Mouse (Mus musculus) embryonic facial prominence, embryonic 12.5 days (tissue): ENCODE measurements around the gene Ntrk2. TPM values are rescaled to one million over a fixed set of nuclear protein-coding genes. Genes with fewer than 3 reads are reported as not detected.

Source experiments
- ATAC-seq: fragments of 200-750 bp; cut with Nextera tagmentation; 2 replicates; pipeline ENCODE4 v1.8.0; 2017; ENCODE audit not compliant: insufficient number of reproducible peaks, insufficient read depth, low FRiP score, low TSS enrichment
- H3K27ac ChIP-seq: fragments of 300-500 bp; sonication (generic); 2 replicates; pipeline ENCODE4 v1.5.1; 2016; ENCODE audit warnings: mild to moderate bottlenecking
- H3K27me3 ChIP-seq: fragments of 300-500 bp; sonication (generic); 2 replicates; pipeline ENCODE4 v1.6.1; 2016; ENCODE audit warnings: mild to moderate bottlenecking, moderate library complexity
- H3K36me3 ChIP-seq: fragments of 300-500 bp; sonication (generic); 2 replicates; pipeline ENCODE4 v1.6.1; 2016; ENCODE audit warnings: mild to moderate bottlenecking
- H3K4me1 ChIP-seq: fragments of 300-500 bp; sonication (generic); 2 replicates; pipeline ENCODE4 v1.6.1; 2016
- H3K4me2 ChIP-seq: fragments of 300-500 bp; sonication (generic); replicated peaks from 2 replicates; pipeline ENCODE4 v1.6.1; 2016; ENCODE audit warnings: mild to moderate bottlenecking, moderate library complexity
- H3K4me3 ChIP-seq: fragments of 300-500 bp; sonication (generic); 2 replicates; pipeline ENCODE4 v1.5.1; 2016; ENCODE audit warnings: mild to moderate bottlenecking
- H3K9ac ChIP-seq: fragments of 300-500 bp; sonication (generic); 2 replicates; pipeline ENCODE4 v1.6.1; 2016; ENCODE audit warnings: mild to moderate bottlenecking, moderate library complexity
- H3K9me3 ChIP-seq: fragments of 300-500 bp; sonication (generic); 2 replicates; pipeline ENCODE4 v1.6.1; 2016; ENCODE audit warnings: mild to moderate bottlenecking, moderate library complexity
- WGBS: fragments of 180-500 bp; shearing (Covaris S2); methylation state at CpG from one replicate; pipeline ENCODE4 v1.1.7; 2016; 5-methylcytosine and 5-hydroxymethylcytosine counted together
- polyA plus RNA-seq: library from polyadenylated mRNA; unstranded; fragments of >200 nt; fragmentation: Nextera tagmentation; extraction: Ambion mirVana; gene quantifications from 2 replicates; pipeline ENCODE4 v1.2.1, GENCODE M21; 2016

Ntrk2 gene
- polyA plus RNA-seq, 1 experiment from 2014 or later, result 29.2 TPM

GRCm38 (mm10) chr13:58972511-58972910, 166.1 kb downstream of the Ntrk2 start:
- Histone ChIP-seq H3K27me3 (0 out of 2 replicates have a peak, but pooled peaks cover 3% of the 10 kb centered on the region), H3K9ac (no peak overlapping the region), H3K27ac (no peak overlapping the region), H3K36me3 (no peaks in the 10 kb centered on the region), H3K4me1 (peaks cover 26% of the 10 kb centered on the region), H3K9me3 (no peaks in the 10 kb centered on the region), H3K4me3 (no peak overlapping the region), H3K4me2 (no peak overlapping the region)
- WGBS, result 62% methylated on average over 5 of the region's 5 CpGs
- ATAC-seq, result no peak

- Histone ChIP-seq H3K36me3 (no peaks in the 10 kb centered on the region), H3K4me2 (no peak overlapping the region), H3K4me1 (no peaks in the 10 kb centered on the region), H3K27ac (no peak overlapping the region), H3K9ac (no peak overlapping the region), H3K27me3 (no peaks in the 10 kb centered on the region), H3K4me3 (no peak overlapping the region), H3K9me3 (no peaks in the 10 kb centered on the region)
- no peak for ATAC-seq
- 77% methylated on average over 5 of the region's 5 CpGs for WGBS
These were observed 190.1 kb downstream of the Ntrk2 start for GRCm38 (mm10) chr13:58996447-58996846.

- H3K4me1 ChIP-seq, result no peaks in the 10 kb centered on the region
- no peak for ATAC-seq
- WGBS, result 93% methylated on average over 2 of the region's 2 CpGs
These were observed 191.4 kb downstream of the Ntrk2 start for GRCm38 (mm10) chr13:58997763-58998162.

GRCm38 (mm10) chr13:58999373-59000053, 193.1 kb downstream of the Ntrk2 start:
- WGBS, result 49% methylated on average over 11 of the region's 11 CpGs
- Histone ChIP-seq H3K4me1 (no peaks in the 10 kb centered on the region), H3K9me3 (no peaks in the 10 kb centered on the region), H3K36me3 (no peaks in the 10 kb centered on the region), H3K27ac (no peak overlapping the region), H3K9ac (no peak overlapping the region), H3K27me3 (no peaks in the 10 kb centered on the region), H3K4me3 (no peak overlapping the region), H3K4me2 (no peak overlapping the region)
- ATAC-seq, result no peak

More at GRCm38 (mm10) chr13:58997763-58998162, 191.4 kb downstream of the Ntrk2 start:
- Histone ChIP-seq H3K27ac (no peak overlapping the region), H3K27me3 (no peaks in the 10 kb centered on the region), H3K36me3 (no peaks in the 10 kb centered on the region), H3K4me3 (no peak overlapping the region), H3K9me3 (no peaks in the 10 kb centered on the region), H3K4me2 (no peak overlapping the region), H3K9ac (no peak overlapping the region)

GRCm38 (mm10) chr13:59002943-59003806, 196.8 kb downstream of the Ntrk2 start:
- H3K4me3 ChIP-seq, result no peak overlapping the region
- H3K27ac ChIP-seq, result no peak overlapping the region
- no peak for ATAC-seq
- H3K27me3 ChIP-seq, result no peaks in the 10 kb centered on the region
- no peaks in the 10 kb centered on the region for H3K4me1 ChIP-seq
- 73% methylated on average over 12 of the region's 12 CpGs for WGBS
- H3K36me3 ChIP-seq, result no peaks in the 10 kb centered on the region
- H3K9ac ChIP-seq, result no peak overlapping the region
- H3K4me2 ChIP-seq, result no peak overlapping the region
- no peaks in the 10 kb centered on the region for H3K9me3 ChIP-seq

GRCm38 (mm10) chr13:59003807-59004173, 197.4 kb downstream of the Ntrk2 start:
- ATAC-seq, result no peak
- Histone ChIP-seq H3K27ac (no peak overlapping the region), H3K4me1 (no peaks in the 10 kb centered on the region), H3K36me3 (no peaks in the 10 kb centered on the region), H3K27me3 (no peaks in the 10 kb centered on the region), H3K9ac (no peak overlapping the region), H3K9me3 (no peaks in the 10 kb centered on the region), H3K4me3 (no peak overlapping the region), H3K4me2 (no peak overlapping the region)
- 76% methylated on average over 6 of the region's 6 CpGs for WGBS

- H3K4me3 ChIP-seq, result no peak overlapping the region
- H3K9me3 ChIP-seq, result no peaks in the 10 kb centered on the region
- no peaks in the 10 kb centered on the region for H3K36me3 ChIP-seq
- no peak for ATAC-seq
- H3K4me2 ChIP-seq, result no peak overlapping the region
- 58% methylated on average over 6 of the region's 6 CpGs for WGBS
- no peaks in the 10 kb centered on the region for H3K27me3 ChIP-seq
- H3K9ac ChIP-seq, result no peak overlapping the region
- H3K4me1 ChIP-seq, result no peaks in the 10 kb centered on the region
- no peak overlapping the region for H3K27ac ChIP-seq
These were observed 198.2 kb downstream of the Ntrk2 start for GRCm38 (mm10) chr13:59004579-59004978.

- H3K4me3 ChIP-seq, result no peak overlapping the region
- H3K27me3 ChIP-seq, result no peaks in the 10 kb centered on the region
- H3K36me3 ChIP-seq, result no peaks in the 10 kb centered on the region
- H3K27ac ChIP-seq, result no peak overlapping the region
- H3K9ac ChIP-seq, result no peak overlapping the region
- H3K9me3 ChIP-seq, result no peaks in the 10 kb centered on the region
- no peak for ATAC-seq
- 78% methylated on average over 5 of the region's 5 CpGs for WGBS
- H3K4me1 ChIP-seq, result peaks cover 17% of the 10 kb centered on the region
- H3K4me2 ChIP-seq, result no peak overlapping the region
These were observed 203.5 kb downstream of the Ntrk2 start for GRCm38 (mm10) chr13:59009855-59010254.

GRCm38 (mm10) chr13:59010893-59011529, 204.6 kb downstream of the Ntrk2 start:
- H3K4me3 ChIP-seq, result peak overlapping the region; percentile 24
- H3K9ac ChIP-seq, result peak overlapping the region; percentile 19; the same call in 1 of the 2 replicates
- H3K36me3 ChIP-seq, result no peaks in the 10 kb centered on the region
- WGBS, result 35% methylated on average over 16 of the region's 16 CpGs
- H3K4me1 ChIP-seq, result peaks cover 17% of the 10 kb centered on the region
- ATAC-seq, result no peak
- no peaks in the 10 kb centered on the region for H3K27me3 ChIP-seq
- no peaks in the 10 kb centered on the region for H3K9me3 ChIP-seq
- H3K27ac ChIP-seq, result 0 out of 2 replicates have a peak overlapping the region, but pooled peaks have one; percentile 14
- H3K4me2 ChIP-seq, result peak overlapping the region; percentile 49

GRCm38 (mm10) chr13:59011530-59011903, 205.1 kb downstream of the Ntrk2 start:
- no peaks in the 10 kb centered on the region for H3K9me3 ChIP-seq
- H3K27ac ChIP-seq, result peak overlapping the region; percentile 14
- H3K4me1 ChIP-seq, result peaks cover 17% of the 10 kb centered on the region
- WGBS, result 2% methylated on average over 14 of the region's 15 CpGs
- ATAC-seq, result peak; percentile 96
- H3K36me3 ChIP-seq, result no peaks in the 10 kb centered on the region
- no peak overlapping the region for H3K9ac ChIP-seq
- H3K4me2 ChIP-seq, result peak overlapping the region; percentile 49
- peak overlapping the region; percentile 24 for H3K4me3 ChIP-seq
- no peaks in the 10 kb centered on the region for H3K27me3 ChIP-seq

- Histone ChIP-seq H3K4me1 (peaks cover 17% of the 10 kb centered on the region), H3K9me3 (no peaks in the 10 kb centered on the region), H3K36me3 (no peaks in the 10 kb centered on the region), H3K9ac (no peak overlapping the region), H3K27me3 (no peaks in the 10 kb centered on the region), H3K4me2 (no peak overlapping the region), H3K4me3 (no peak overlapping the region), H3K27ac (no peak overlapping the region)
- no peak for ATAC-seq
- WGBS, result 50% methylated on average over 1 of the region's 1 CpGs
These were observed 209.0 kb downstream of the Ntrk2 start for GRCm38 (mm10) chr13:59015360-59015759.
